Mouse (Mus musculus) 3134 (cell line): ENCODE measurements around the gene Tsx.
"Not testable (repeated sequence)": the region's sequence is repeated elsewhere in the genome, so short reads cannot be mapped to it uniquely, and the experiment has no call there.

Experiments
- DNase-seq: peaks from one replicate; pipeline ENCODE4 v3.0.0-alpha.2; 2011; ENCODE audit warnings: low spot score; ENCODE audit not compliant: insufficient read length; ENCODE audit errors: extremely low read depth

Gene Tsx

GRCm38 (mm10) chrX:103414167-103414566, at the start of gene Tsx:
Tsx (plus strand) TSS chrX:103414467.
- no peak for DNase-seq

GRCm38 (mm10) chrX:103366201-103366600, 48.1 kb upstream of the Tsx start:
- DNase-seq: peak; percentile 50

DNA sequence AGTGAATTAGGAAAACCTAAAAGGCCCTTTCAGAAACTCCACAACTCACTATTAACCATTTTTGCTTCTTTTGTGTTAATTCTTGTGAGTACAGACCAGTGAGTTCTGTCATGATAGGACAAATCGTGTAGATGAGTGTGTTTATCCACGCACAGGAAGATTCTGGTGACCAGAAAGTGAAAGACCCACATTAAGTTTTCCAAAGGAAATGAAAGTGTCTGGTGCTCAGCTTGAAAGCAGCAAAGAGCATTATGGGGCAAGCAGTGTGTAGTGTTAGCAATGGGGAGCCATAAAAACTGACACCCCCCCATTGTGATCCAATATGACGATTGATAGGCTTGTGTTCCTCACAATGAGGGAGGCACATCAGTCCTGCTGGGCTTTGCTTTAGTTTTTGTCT, 45.6 kb upstream of the Tsx start:
- DNase-seq: no peak

DNA sequence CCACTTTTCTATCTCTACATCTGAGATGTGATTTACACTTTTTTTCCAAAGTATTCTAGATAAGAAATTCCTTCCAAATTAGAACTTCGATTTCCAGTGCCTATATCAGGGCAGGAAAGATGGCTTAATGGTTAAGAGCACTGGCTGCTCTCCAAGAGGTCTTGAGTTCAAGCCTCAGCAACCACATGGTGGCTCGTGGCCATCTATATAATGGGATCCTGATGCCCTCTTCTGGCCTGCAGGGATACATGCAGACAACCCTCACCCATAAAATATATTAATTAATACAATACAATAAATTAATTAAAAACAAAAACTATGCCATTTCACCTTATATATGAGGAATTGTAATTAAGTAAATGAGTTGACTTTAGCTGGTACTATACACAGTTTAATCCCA, 43.0 kb upstream of the Tsx start:
- DNase-seq: peak; percentile 28

- DNase-seq: peak; percentile 12
Observed at GRCm38 (mm10) chrX:103371627-103372026, 42.6 kb upstream of the Tsx start.

DNA sequence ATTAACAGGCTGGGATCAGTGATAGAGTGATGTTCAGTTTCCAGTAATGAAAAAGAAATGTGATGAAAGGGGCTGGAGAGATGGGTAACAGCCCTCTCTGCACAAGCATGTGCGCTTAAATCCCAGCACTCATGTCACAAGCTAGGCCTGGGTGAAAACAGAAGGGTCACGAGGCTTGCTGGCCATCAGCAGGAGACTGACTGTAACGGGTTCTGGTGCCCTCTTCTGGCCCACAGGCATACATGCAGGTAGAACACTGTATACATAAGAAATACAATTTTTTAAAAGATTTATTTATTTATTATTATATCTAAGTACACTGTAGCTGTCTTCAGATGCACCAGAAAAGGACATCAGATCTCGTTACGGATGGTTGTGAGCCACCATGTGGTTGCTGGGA, 40.0 kb upstream of the Tsx start:
- peak; percentile 18 for DNase-seq

DNA sequence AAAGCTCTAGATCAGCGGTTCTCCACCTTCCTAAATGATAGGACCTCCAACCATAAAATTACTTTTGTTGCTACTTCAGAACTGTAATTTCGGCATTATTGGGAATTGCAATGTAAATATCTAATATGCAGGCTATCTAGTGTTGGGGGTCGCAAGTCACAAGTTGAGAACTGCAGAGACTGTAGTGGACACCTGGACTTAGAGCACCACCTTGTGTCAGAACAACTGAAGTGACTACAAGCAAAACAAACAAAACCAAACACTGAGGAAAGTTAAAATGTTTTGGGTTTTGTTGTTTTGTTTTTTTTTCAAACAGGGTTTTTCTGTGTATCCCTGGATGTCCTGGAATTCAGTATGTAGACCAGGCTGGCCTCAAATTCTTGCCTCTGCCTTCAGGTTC, 29.7 kb upstream of the Tsx start:
- DNase-seq: no peak

DNA sequence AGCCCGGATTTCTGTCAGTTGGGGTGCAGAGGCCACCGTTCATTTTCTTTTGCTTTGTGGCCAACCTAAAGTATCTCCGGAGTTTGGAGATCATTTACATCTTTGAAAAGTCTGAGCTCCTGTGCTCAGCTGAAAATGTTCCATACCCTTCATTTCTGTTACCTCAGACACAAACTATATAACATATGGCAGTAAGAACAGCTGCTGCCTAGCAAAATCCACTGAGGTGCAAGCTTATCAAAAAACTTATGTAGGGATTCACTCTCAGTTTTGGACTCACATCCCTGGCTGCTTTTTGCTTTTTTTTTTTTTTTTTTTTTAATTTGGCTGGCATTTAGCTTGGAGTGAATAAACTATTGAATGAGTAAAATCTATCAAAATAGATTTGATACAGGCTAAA, 26.1 kb upstream of the Tsx start:
- DNase-seq: no peak

DNA sequence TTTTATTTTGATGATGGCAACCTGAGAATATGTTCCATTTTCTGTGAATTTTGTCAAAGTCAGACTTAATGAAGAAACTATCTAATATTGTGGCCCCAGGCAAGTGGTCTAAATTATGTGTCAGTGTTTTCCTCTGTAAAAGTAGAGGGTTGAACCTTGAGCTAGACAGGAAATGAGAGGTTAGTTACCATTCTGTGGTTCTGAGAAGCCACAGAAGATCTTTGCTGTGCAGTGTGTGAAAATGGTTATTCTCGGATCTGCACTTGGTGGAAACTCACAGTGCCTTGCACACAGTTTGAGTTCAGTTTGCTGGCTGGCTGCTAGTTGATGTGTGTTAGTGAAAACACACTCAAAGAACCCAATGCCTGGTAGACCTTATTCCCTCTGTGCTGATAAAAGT, 20.4 kb upstream of the Tsx start:
- DNase-seq: no peak

- DNase-seq: no peak
Observed at GRCm38 (mm10) chrX:103405021-103405420, 9.2 kb upstream of the Tsx start.

GRCm38 (mm10) chrX:103421710-103422109, 7.4 kb downstream of the Tsx start, which contains the start of gene Gm26992:
Gm26992 (plus strand) TSS chrX:103422010.
- DNase-seq: no peak

DNA sequence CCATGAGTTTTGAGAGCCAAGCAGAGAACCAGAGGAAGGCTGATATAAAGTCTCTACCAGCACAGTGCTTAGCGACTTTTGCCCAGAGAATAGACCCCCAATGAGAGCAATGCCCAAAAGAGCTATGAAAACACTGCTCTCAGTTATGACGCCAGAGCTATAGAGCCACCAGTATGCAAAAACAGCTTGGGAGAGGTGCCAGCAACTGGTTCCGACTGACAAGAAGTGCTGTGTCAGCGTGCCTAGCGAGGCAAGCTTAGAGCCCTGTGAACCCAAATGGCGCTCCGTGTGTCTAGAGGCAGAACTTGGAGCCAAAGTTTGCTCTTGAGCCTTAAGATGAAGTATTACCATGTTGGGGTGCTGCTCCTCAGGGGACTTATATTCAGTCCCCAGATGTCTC, 13.4 kb downstream of the Tsx start:
- no peak for DNase-seq

- DNase-seq: no peak
Observed at GRCm38 (mm10) chrX:103432293-103432692, 18.0 kb downstream of the Tsx start.

DNA sequence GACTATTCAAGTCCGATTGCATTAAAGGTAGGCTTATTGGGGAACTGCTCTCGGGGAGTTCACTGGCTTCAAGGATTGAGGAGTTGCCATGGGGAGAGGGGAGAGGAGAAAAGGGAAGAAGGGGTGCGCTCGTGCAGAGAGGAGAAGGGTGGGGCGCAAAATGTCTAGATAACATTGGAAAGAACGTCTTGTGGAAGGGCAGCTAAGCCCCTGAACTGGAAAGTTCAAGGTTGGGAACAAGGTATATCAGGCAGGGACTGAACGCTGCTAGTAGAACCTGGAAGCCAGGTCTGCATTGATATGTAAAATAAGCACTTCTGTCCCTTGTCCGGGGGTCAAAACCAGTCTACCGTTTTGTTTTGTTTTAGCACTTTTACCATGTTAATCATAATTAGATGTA, 23.8 kb downstream of the Tsx start:
- no peak for DNase-seq

- DNase-seq: no peak
Observed at GRCm38 (mm10) chrX:103440803-103441202, 26.5 kb downstream of the Tsx start.

- peak; percentile 12 for DNase-seq
Observed at GRCm38 (mm10) chrX:103443755-103444154, 29.5 kb downstream of the Tsx start.

GRCm38 (mm10) chrX:103447539-103448169, 33.4 kb downstream of the Tsx start:
- no peak for DNase-seq

DNA sequence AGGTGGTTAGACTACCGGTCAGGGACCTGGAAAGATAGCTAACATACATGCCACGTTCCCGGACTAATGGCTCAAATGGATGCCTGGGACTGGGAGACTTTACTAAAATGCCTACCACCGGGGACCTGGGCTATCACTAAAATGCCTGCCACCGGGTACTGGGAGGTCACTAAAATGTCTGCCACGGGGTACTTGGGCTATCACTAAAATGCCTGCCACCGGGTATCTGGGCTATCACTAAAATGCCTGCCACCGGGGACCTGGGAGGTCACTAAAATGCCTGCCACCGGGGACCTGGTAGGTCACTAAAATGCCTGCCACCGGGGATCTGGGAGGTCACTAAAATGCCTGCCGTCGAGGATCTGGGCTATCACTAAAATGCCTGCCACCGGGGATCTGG, 34.2 kb downstream of the Tsx start:
- not testable (repeated sequence) for DNase-seq

- not testable (repeated sequence) for DNase-seq
Observed at GRCm38 (mm10) chrX:103448943-103449722, 34.9 kb downstream of the Tsx start.

DNA sequence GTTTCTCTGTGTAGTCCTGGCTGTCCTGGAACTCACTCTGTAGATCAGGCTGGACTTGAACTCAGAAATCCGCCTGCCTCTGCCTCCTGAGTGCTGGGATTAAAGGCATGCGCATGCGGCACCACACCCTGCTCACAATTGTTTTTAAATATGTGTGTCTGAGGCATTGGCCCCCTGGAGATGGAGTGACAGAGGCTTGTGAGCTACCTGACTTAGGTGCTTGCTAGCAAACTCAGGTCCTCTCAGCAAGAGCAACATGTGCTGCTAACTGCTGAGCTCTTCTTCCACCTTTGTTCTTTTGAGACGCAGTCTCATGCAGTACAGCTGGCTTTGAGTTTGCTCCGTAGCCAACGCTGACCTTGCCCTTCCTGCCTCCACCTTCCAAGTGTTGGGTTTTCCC, 38.5 kb downstream of the Tsx start:
- DNase-seq: no peak

DNA sequence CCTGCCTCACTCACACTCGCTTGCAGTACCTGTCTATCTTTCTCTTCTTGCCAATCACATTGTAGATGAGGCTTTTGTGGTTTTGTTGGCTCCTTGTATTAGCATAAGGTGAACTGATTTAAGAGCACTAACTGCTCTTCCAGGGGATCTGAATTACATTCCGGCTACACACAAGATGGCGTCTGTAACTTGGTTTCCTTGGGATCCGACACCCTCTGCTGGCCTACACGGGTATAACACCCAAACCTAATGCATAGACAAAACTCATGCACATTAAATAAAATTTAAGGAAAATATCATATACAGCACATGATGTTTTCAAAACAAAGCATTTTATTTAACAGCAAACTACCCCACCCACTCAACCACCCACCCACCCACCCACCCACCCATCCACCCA, 45.8 kb downstream of the Tsx start:
- no peak for DNase-seq

GRCm38 (mm10) chrX:103468998-103469397, 54.7 kb downstream of the Tsx start:
- DNase-seq: no peak
